Mouse (Mus musculus) T-helper 1 cell (primary cell): ENCODE data around the gene Acsm2.
"Not testable (repeated sequence)": the region's sequence is repeated elsewhere in the genome, so short reads cannot be mapped to it uniquely, and the experiment has no call there.

Source experiments
- in situ Hi-C: fragments of 300-600 bp; cut with MboI, MseI; formaldehyde crosslinking; loops from one replicate; pipeline ENCODE4 v1.15.1; 2025; ENCODE audit warnings: high pct_unique_total_duplicates

The Acsm2 gene

GRCm38 (mm10) chr7:119561441-119561840 lies 7.3 kb downstream of the Acsm2 start:
- in situ Hi-C loops = no loop called here

- in situ Hi-C loops = not testable (repeated sequence)
These were observed 8.3 kb downstream of the Acsm2 start for GRCm38 (mm10) chr7:119562476-119562875.

GRCm38 (mm10) chr7:119594530-119595107 lies 40.5 kb downstream of the Acsm2 start:
- in situ Hi-C loops = no loop called here

GRCm38 (mm10) chr7:119595306-119595705 lies 41.2 kb downstream of the Acsm2 start:
- in situ Hi-C loops = no loop called here

GRCm38 (mm10) chr7:119596536-119596935 lies 42.4 kb downstream of the Acsm2 start:
- in situ Hi-C loops = no loop called here

- in situ Hi-C loops = no loop called here
These were observed 47.2 kb downstream of the Acsm2 start for GRCm38 (mm10) chr7:119601195-119601953.

- in situ Hi-C loops = no loop called here
These were observed 47.8 kb downstream of the Acsm2 start for GRCm38 (mm10) chr7:119601954-119602317.

GRCm38 (mm10) chr7:119604903-119605483 lies 50.9 kb downstream of the Acsm2 start:
- in situ Hi-C loops = no loop called here

GRCm38 (mm10) chr7:119605926-119606663 lies 52.0 kb downstream of the Acsm2 start:
- in situ Hi-C loops = no loop called here

GRCm38 (mm10) chr7:119606664-119607076 lies 52.5 kb downstream of the Acsm2 start, which contains the start of gene Acsm1:
Acsm1 (plus strand) TSS chr7:119607026.
- in situ Hi-C loops = no loop called here

GRCm38 (mm10) chr7:119607796-119608515 lies 53.8 kb downstream of the Acsm2 start:
- in situ Hi-C loops = no loop called here

- in situ Hi-C loops = no loop called here
These were observed 62.4 kb downstream of the Acsm2 start for GRCm38 (mm10) chr7:119616531-119616930.

GRCm38 (mm10) chr7:119617593-119617992 lies 63.5 kb downstream of the Acsm2 start:
- in situ Hi-C loops = no loop called here

GRCm38 (mm10) chr7:119618209-119618935 lies 64.2 kb downstream of the Acsm2 start:
- in situ Hi-C loops = no loop called here

- in situ Hi-C loops = no loop called here
These were observed 66.0 kb downstream of the Acsm2 start for GRCm38 (mm10) chr7:119620157-119620556.

GRCm38 (mm10) chr7:119638773-119639172 lies 84.6 kb downstream of the Acsm2 start:
- in situ Hi-C loops = no loop called here

- in situ Hi-C loops = no loop called here
These were observed 88.2 kb downstream of the Acsm2 start for GRCm38 (mm10) chr7:119642307-119642706.
